Mouse (Mus musculus): ENCODE data around the gene Rad51b.

GRCm38 (mm10) chr12:79683350-79683749 is 386.3 kb downstream of the Rad51b start:
- TF ChIP-seq CTCF (IDR thresholded peaks at IDR 0.05) (no peak), POLR2A (IDR thresholded peaks at IDR 0.05; ENCODE audit: insufficient read depth, low read depth, low read length) (no peak), EP300 (IDR thresholded peaks at IDR 0.05; ENCODE audit: insufficient read depth, low read depth, low read length) (no peak)

Measured in heart, adult 2 months (tissue).